Mouse (Mus musculus) c-Kit-negative CD71-positive TER-119-positive erythroid progenitor cells, embryonic 14.5 days (primary cell): Measurements from ENCODE around the gene Pbx1.
A peak's percentile ranks its signal among the peaks of the same experiment; 100 is the strongest.

Experiments used
- DNase-seq: peaks from one replicate; pipeline ENCODE4 v3.0.0-alpha.2; 2013; ENCODE audit warnings: low read depth, low spot score

The Pbx1 gene

DNA sequence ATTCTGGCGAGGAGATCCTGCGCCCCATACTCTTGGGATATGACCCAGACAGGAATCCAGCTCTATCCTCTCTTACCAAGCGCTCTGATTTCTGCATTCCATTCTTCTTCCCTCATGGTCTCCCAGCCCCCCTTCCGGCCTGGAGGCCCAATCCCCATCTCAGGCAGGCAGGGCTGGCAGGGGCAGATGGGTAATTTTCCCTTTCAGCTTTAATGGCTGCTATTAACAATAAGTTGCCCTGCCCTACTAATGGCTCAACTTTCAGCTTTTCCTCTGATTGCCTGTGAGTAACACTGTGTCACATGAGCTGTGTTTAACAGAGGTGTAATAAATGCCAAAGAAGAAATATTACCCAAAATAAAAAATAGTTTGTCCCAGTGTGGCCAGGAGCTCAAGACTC is 201.9 kb downstream of the Pbx1 start:
- no peak for DNase-seq

DNA sequence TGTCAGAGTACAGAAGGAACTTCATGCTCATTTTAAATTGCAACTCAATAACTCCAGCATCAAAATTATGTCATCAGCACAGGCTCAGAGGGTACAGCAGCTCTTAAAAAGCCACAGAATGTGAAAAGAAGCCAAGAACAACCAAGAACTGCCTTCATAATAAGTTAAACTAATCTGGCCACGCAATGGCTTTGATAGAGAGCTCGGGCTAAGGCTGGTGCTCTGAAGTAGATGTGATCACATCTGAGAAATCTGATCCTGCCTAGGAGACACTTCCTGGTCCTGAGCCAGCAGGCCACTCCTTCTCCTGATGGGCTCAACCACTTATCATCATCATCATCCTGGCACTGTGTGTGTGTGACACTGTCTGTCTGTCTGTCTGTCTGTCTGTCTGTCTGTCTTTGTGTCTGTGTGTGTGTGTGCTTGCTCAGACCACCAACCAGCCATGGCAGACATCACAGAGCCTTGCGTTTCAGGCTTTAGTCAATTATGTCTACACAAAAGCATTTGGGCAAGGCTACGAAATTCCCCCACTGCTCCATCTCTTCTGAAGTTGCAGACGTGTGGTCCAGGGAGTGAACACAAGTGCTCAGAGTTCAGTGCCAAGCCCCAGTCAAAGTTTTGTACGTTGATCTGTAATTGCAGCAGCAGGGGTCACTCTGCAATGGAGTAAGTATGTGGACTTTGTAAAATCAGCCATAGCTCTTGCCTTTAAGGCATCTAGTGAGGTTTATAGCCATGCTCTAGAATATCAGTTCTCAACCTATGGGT is 203.1 kb downstream of the Pbx1 start:
- DNase-seq, result no peak

DNA sequence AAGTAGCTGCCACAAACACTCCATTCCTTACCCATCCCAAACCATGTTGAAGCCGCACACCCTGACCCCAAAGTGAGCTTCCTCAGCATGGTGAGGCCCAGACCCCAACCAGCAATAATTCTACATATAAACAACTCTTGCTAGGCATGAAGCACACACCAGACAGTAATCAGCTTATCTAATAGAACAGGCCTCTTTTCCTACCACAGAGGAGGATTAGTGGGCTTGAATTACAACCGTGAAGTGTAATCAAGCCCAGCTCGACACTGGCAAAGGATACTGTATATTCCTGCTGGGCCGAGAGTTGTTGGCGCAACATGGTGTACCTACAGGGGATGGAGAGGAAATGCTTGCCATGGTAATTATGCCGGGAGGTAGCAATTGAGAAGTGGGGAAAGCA is 205.9 kb downstream of the Pbx1 start:
- no peak for DNase-seq

DNA sequence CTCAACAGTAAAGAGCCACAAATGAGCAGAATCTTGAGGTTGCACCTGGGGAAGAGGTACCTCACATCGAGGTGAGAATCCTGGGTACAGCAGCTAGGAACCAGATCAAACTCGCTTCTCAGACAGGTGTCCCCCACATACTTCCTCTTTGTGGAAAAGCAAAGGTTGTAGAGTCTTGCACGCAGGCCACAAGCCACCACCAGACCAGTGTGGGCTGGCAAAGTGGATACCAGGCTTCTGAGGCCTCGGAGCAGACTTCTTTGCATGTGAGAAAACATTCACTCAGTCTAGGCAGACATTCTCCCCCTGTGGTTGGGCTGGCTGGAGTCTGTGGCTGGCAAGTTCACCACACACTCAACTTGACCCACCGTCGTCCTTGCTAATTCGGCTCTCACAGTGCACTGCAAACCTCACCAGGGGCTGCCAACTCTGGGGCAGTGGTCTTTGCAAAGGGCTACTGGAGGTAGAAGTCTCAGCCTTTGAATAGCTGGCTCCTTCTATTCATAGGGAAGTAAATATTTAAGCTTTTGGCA is 206.4 kb downstream of the Pbx1 start:
- no peak for DNase-seq

DNA sequence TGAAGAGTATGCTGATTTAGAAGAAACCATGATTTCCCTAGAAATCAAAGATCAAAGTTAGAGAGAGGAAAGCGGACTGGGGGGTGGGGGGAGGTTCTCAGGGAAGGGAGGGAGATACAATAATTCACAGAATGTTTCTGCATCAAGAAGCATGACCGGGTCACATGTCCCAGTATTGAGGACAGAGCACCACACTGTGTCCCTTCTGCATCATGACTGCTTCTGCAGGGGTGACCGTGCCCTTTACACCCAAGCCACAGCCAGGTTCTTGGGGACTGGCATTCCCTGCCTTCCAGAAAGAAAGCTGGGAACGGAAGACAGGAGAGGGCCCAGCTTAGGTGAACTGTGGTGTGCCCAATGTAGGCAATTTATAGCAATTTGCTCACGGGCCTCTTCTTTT is 207.9 kb downstream of the Pbx1 start:
- no peak for DNase-seq

DNA sequence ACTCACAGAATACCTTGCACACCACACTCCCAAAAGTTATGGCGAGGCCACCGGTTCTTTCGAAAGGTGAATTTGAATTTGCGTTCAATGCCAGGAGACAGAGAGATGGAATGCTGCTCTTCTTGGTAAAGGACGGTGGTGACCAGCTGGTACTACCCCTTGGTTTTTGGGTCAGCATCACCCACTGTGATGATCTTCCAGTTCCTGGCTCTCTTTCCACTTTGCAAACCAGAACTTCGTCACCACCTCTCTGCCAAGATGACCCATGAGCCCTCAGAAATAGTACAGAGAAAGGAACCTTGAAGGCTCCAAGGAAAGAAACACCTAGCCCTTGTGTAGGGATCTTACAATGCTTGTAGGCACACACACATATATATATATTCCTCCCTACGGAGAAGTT is 209.3 kb downstream of the Pbx1 start:
- DNase-seq, result no peak

DNA sequence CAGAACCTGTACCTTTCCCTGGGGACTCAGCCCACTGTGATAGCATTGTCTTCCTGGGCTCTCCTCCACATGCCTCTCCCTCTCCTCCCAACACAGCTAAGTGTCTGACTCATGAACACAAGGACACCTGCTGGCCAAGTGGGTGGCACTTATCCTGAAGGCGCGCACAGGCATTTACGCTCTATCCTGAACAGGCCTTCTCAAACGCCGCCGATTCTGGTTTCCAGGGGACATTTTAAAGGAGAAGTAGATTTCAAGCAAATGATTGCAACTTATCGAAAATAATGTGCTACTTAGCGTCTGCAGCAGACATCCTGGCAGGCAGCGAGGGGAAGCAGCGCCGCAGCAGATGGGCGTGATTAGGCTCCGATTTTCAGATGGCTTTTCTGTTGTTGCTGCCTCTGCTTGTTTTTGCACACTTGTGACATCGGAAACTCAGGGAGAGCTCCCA is 211.0 kb downstream of the Pbx1 start:
- DNase-seq, result no peak

DNA sequence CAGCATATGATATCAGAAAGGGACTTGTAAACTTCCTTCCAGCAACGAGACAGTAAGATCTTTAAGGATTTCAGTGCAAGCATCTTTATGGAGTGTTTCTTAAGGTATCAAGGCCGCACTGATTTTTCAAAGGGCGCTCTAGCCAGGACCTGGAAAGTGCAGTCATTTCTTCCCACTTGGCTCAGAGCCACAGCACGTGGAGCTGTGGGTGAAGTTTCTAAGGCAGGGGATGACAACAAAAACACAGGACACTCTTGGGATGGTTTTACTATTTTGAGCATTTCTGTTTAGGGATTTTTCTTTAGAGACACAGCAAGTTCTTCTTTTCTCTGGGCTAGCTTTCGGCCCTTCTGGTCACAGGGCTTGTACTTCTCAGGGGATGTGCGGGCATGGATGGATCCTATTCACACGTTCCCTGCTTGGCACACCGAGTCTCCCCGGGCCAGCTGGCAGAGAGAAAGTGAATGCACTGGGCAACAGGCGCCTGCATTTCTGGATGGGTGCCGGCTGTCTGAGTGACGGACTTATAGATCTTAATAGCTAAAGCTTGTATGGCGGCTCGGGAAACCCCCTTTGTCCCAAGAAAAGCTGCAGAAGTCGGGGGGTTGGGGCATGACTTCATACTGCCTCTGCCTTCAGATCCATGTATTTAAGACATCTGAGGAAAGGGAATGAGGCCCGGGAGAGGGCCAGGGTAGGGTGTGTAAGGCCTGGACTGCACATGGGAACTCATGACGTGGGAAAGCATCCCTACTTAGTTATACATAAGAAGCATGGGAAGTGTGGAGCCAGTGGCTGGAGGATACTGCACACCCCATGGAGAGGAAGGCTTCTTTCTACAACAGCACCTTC is 215.9 kb downstream of the Pbx1 start:
- no peak for DNase-seq

DNA sequence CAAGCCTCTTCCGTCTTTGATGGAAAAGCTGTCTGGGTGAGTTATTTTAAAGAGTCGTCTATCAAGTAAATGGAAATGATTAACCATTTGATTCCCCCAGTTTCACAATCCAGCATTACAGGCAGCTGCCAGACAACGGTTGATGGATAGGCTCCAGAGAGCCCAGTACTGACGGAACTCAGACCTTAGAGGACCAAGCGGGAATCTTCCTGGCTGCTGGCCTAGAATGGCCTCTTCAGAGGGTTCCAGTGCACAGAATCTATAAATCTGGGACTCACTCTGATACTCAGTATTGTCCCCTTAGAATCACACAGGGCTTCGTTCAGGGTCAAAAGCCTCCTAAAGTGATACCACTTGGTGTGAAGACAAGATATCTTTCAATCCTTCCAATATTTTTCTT is 216.6 kb downstream of the Pbx1 start:
- no peak for DNase-seq

DNA sequence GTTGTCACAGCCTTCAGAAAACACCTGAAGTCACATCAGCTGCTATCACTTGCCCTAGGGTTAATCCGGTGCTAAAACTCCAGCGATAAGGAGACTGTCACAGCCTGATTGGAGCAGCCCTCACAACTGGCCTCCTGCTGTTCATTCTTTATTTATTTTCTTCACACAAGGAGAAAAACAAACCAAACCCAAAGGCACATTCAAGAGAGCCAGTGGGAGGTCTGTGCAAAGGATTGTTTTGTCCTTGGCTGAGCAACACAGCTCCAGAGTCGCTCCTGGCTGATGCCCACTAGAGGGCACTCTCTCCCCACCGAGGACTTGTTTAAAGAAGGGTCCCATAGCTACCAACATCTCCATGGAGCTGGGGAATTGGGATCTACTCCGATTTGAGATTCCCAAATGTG is 218.0 kb downstream of the Pbx1 start:
- DNase-seq, result peak; percentile 48

DNA sequence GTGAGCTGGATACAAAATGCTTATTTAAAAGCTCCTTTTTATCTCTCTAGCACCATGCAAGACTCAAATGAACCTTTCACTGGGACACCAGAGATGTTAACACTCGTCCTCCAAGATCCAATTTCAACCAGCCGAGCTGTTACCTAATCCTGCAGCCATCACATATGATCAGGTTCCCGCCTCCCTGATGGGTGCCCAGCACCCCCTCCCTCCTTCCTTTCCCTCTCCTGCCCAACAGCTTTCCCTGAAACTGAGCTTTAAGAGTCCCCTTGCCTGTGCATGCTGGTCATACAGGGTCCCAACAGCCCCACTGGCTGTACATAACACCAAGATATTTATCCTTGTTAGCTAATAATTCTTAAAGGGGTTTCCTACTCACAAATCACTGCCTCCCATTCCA is 218.5 kb downstream of the Pbx1 start:
- no peak for DNase-seq

DNA sequence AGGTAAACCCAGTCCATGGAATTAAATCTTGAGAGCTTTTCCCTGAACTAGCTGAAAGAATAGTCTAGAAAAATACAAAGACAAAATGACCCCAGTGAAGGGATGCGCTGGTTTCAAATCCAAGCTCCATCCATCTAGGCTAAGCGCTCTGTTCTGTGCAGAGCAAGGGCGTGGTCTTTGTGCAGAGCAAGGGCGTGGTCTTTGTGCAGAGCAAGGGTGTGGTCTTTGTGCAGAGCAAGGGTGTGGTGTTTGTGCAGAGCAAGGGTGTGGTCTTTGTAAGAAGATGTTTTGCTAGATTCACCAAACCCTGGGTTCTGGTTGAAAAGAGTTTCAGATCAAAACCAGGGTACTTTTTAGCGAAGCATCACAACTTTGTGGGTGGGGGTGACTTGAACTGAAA is 221.7 kb downstream of the Pbx1 start:
- DNase-seq, result no peak

DNA sequence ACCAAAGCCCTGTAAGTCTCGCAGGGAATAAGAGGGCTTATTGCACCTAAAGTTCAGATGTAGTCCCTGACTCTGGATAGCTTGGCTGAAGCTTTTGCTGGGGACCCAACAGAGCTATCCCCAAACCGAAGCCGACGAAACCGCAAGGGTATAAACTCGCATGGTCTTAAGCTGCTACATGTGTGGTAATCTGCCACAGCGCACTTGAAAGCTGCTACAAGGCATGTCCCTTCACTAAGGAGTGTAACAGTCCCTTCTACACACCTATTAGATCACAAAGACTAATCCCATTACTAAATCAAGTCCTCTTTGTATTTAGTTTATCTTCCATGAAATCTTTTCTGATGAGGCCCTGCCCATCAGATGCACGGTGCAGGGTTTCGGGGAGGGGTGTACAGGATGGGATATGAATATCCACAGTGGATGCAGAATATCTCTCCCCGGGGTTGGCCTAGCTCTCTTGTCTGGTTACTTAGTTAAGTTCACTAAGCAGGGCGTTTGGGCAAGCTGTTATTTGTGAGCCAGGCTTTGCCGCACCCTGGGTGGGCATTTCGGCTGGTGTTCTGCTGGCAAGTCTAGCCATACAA is 231.4 kb downstream of the Pbx1 start:
- DNase-seq, result no peak

DNA sequence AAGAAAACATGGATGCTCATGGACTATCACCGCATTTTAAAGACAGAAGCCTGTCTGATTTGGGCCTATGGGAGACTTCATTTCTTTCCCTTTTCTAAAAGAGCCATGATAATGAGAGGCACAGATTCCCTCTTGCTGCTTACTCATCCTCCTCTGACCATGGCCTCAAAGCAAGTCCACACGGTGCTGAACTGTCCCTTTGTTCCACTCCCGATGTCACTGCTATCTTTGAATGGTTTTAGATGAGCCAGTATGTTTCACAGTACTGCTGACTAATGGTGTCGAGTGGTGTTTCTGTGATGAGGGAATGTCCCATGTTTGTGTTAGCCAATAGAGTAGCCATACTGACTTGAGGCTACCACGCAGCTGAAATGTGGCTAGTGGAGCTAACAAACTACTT is 233.8 kb downstream of the Pbx1 start:
- DNase-seq, result no peak

DNA sequence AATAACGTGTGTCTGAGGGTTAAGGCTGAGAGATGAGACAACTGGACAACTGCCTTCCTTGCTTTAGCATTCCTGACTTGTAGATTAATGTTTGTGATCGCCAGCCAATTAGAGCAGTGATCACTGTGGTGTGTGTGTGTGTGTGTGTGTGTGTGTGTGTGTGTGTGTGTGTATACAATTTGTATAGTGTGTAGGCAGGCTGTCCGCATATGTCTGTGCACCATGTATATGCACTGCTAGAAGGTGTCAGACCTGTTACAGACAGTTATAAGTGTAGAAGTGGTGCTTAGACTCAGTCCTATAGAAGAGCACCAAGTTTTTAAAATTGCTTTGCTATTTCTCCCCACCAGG is 234.2 kb downstream of the Pbx1 start:
- DNase-seq, result no peak

DNA sequence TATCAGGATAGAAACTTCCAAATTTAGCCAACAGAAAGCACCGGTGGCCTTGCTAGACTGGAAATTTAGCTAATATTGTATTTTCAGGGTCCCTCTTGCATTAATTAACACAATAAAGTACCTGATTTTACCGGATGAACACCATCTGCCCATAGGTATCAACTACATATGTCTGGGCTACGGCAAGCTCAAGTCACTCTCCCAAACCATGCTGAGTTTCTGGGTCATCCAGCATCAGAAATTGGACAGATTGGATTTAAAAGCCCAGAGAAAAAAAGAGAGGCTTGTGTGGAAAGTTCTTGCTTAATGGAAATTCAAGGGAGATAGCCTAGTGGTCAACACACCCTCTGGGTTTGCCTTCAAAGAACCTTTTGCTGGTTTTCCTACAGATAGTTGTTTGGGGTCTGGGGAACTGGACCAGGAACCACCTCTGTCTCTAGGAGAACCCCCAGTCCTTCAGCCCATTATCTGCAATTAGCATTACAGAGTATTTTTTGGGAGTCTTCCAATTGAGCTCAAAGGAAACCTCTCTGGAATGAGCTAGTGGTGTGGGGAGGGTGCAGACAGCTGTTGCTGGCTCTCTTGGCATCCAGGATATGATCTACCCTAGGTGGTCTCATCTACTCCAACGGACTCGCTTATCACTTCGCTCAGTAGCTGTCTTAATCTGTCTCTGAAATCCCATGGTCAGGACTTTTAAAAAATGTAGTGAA is 234.7 kb downstream of the Pbx1 start:
- DNase-seq, result no peak

DNA sequence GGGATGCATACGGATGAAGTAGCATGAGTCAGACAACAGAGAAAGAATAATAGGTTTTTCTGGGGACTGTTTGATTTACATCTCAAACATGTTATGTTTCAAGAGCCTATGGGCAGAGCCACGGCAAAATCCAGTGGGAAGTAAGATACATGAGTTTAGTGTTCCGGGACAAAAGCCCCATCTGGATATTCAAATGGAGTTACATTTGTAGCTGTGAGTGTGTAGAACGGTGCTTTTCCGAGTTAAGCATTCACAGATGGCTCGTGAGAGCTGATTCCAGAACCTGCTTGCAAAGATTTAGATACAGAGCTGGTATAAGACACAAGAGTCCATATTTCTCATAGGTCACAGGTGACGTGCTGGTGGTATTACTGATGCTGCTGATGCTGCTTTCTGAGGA is 238.7 kb downstream of the Pbx1 start:
- no peak for DNase-seq

DNA sequence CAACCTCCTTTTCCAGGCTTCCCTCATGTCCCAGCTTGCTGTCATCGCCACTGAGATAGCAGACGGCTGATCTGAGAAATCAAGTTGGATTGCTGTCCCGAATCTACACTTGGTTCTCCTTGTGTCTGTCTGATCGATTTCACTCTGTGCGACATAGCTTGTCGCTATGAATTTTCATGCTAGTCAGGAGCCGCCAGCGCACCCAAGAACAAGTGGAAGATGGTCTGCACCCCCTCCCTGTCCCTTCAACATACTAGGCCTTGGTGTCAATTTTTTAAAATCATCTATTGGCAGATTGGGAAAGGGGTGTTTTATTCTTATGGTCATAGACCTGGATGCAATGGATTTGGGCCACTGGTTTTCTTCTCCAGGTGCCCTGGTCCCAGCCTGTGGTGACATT is 249.3 kb downstream of the Pbx1 start:
- no peak for DNase-seq

DNA sequence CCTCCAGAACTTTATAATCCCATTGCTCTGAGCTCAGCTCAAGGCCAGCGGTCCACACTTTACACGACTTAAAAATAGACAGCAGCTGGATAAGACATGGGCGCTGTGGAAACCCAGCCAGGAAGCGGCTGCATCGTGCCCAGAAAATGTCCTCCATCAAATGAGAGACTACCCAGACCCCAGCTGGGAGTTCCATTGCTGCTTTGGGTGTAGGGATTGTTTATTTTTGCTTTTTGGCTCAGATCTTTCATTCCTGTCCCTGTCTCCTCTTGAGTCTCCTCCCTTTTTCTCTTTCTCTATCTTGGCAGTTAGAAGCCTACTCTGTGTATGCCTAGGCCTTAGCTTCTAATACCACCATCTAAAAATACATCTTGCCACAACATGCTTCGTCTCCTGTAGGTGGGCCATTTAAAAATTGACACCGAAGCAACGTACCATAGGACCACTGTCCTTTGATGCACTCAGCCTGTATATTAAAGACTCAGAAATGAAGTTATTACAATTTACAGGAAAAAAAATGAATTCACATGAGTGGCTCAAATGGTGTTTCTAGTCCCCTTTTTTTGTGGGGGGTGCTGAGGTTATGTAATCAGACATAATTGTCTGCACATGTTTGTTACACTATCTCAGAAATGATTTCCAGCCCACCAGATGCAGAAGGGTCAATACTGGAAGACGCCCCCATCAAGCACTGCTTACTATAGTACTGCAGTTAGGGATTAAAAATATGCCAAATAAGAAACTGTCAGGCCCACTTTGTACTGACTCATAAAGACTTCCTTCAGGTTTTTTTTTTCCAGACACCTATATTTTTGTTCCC is 251.2 kb downstream of the Pbx1 start:
- no peak for DNase-seq

DNA sequence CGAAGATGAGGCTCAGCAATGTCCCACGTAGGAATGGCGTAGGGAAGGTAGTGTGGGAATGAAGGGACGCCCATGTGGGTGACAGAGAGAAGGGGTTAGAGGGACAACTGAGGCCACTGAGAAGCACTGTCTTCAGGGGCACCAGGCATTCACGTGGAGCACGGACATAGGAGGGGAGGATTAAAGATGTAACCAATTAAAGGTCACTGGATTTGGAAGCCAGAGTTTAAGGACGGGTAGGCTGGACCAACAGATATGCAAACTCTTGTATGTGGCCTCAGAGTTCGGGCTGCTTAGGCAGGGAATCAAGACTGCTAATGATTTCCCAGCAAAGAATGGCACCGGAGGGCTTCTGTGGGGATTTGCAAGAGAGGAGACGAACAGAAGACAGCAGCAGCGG is 252.4 kb downstream of the Pbx1 start:
- DNase-seq, result no peak

DNA sequence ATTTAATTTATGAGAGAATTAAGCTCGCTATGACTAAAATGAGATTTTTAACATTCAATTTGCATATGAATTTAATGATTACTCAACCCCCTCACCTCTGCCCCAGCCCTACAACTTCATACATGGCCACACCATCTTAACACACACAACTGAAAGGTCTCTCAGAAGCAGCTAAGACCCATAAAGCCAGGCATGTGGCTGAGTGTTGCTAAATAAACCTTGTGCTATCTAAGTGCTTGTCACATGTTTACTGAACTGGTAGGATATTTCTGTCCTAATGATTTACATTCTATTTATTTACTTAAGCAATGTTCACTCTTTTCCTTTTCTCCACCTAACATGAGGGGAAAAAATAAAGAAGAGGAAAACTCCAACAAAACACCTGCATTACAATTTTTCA is 253.5 kb downstream of the Pbx1 start:
- no peak for DNase-seq
